Mouse (Mus musculus) stomach, embryonic 14.5 days (tissue): ENCODE results near the gene Hist1h4h. TPM values are rescaled to one million over a fixed set of nuclear protein-coding genes. Genes with fewer than 3 reads are reported as not detected.
A peak's percentile ranks its signal among the peaks of the same experiment; 100 is the strongest.
"Not testable (repeated sequence)": the region's sequence is repeated elsewhere in the genome, so short reads cannot be mapped to it uniquely, and the experiment has no call there.

Experiments used
- ATAC-seq: fragments of 200-750 bp; cut with Nextera tagmentation; 2 replicates; pipeline ENCODE4 v1.8.0; 2017; ENCODE audit warnings: low read depth, moderate TSS enrichment; ENCODE audit not compliant: insufficient number of reproducible peaks, insufficient read depth, low FRiP score
- H3K27ac ChIP-seq: fragments of 300-500 bp; sonication (generic); 2 replicates; pipeline ENCODE4 v1.5.1; 2014; ENCODE audit warnings: mild to moderate bottlenecking, low read length, moderate library complexity, mixed read lengths
- H3K27me3 ChIP-seq: fragments of 300-500 bp; sonication (generic); 2 replicates; pipeline ENCODE4 v1.6.1; 2014; ENCODE audit warnings: low read length, control low read depth, mixed read lengths; ENCODE audit not compliant: control insufficient read depth, insufficient read depth
- H3K36me3 ChIP-seq: fragments of 300-500 bp; sonication (generic); 2 replicates; pipeline ENCODE4 v1.6.1; 2014; ENCODE audit warnings: mild to moderate bottlenecking, control low read depth, low read length, moderate library complexity, mixed read lengths; ENCODE audit not compliant: control insufficient read depth, insufficient read depth
- H3K4me1 ChIP-seq: fragments of 300-500 bp; sonication (generic); 2 replicates; pipeline ENCODE4 v1.6.1; 2014; ENCODE audit warnings: low read length, control low read depth, mixed read lengths; ENCODE audit not compliant: control insufficient read depth, insufficient read depth
- H3K4me2 ChIP-seq: fragments of 300-500 bp; sonication (generic); replicated peaks from 2 replicates; pipeline ENCODE4 v1.6.1; 2014; ENCODE audit warnings: low read depth, low read length, control low read depth
- H3K4me3 ChIP-seq: fragments of 300-500 bp; sonication (generic); 2 replicates; pipeline ENCODE4 v1.5.1; 2014; ENCODE audit warnings: low read depth, low read length, control low read depth
- H3K9ac ChIP-seq: fragments of 300-500 bp; sonication (generic); replicated peaks from 2 replicates; pipeline ENCODE4 v1.6.1; 2014; ENCODE audit warnings: low read depth, mild to moderate bottlenecking, control low read depth, low read length, moderate library complexity, mixed read lengths
- H3K9me3 ChIP-seq: fragments of 300-500 bp; sonication (generic); 2 replicates; pipeline ENCODE4 v1.6.1; 2016; ENCODE audit warnings: low read depth, low read length, control low read depth; ENCODE audit not compliant: control insufficient read depth
- WGBS: fragments of 180-500 bp; shearing (Covaris S2); extraction: QIAGEN DNeasy Blood & Tissue Kit; methylation state at CpG from one replicate; pipeline ENCODE4 v1.1.7; 2014; 5-methylcytosine and 5-hydroxymethylcytosine counted together
- polyA plus RNA-seq: library from polyadenylated mRNA; unstranded; fragments of >200 nt; fragmentation: Nextera tagmentation; extraction: Ambion mirVana; gene quantifications from 2 replicates; pipeline ENCODE4 v1.2.1, GENCODE M21; 2014

Gene Hist1h4h
- polyA plus RNA-seq, 1 experiment from 2014 or later, result 6.7 TPM

GRCm38 (mm10) chr13:23534368-23535131 lies 3.7 kb downstream of the Hist1h4h start:
- Histone ChIP-seq H3K4me2 (peak overlapping the region; percentile 34), H3K4me3 (peak overlapping the region; percentile 42), H3K27me3 (no peaks in the 10 kb centered on the region), H3K9ac (peak overlapping the region; percentile 67), H3K36me3 (no peaks in the 10 kb centered on the region), H3K9me3 (no peaks in the 10 kb centered on the region), H3K27ac (peak overlapping the region; percentile 94), H3K4me1 (peaks cover 6% of the 10 kb centered on the region)
- ATAC-seq, result no peak
- WGBS, result under 1% methylated on average over 15 of the region's 15 CpGs

DNA sequence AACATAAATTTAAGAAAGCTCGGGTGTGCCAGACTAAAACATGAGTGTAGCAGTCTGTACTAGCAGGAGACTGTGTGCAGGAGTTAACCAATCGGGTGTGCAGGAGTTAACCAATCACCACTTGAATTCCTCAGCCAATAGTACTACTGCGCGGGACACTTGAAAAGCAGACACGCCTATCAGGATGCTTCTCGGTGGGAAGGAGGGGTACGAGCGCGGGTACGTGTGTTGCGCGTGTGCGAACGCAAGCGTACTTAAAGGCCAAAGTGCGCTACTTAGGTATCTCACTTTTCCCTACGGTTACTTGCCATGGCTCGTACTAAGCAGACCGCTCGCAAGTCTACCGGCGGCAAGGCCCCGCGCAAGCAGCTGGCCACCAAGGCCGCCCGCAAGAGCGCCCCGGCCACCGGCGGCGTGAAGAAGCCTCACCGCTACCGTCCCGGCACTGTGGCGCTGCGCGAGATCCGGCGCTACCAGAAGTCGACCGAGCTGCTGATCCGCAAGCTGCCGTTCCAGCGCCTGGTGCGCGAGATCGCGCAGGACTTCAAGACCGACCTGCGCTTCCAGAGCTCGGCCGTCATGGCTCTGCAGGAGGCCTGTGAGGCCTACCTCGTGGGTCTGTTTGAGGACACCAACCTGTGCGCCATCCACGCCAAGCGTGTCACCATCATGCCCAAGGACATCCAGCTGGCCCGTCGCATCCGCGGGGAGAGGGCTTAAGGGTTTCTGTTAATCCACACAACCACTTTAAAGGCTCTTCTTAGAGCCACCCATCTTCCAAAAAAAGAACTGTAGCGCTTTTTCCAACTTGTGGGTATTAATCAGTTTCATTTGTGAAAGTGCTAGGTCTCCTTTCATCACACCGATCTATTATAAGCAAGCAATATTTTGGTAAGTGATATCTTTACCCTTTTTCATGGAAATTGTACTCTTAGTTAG lies 4.6 kb downstream of the Hist1h4h start, which contains the start of gene Hist1h3g:
Hist1h3g (plus strand) TSS at position 286 of the 939 bp plus-strand sequence.
- H3K4me2 ChIP-seq, result peak within 1 kb of the TSS; percentile 34
- WGBS, result under 1% methylated on average over 36 of the region's 62 CpGs
- not testable (repeated sequence) for H3K4me1 ChIP-seq, H3K9me3 ChIP-seq, H3K36me3 ChIP-seq, H3K27me3 ChIP-seq
- H3K4me3 ChIP-seq, result peak within 1 kb of the TSS; percentile 42
- H3K9ac ChIP-seq, result peak within 1 kb of the TSS; percentile 67
- ATAC-seq, result peak; percentile 90
- H3K27ac ChIP-seq, result peak within 1 kb of the TSS; percentile 94

DNA sequence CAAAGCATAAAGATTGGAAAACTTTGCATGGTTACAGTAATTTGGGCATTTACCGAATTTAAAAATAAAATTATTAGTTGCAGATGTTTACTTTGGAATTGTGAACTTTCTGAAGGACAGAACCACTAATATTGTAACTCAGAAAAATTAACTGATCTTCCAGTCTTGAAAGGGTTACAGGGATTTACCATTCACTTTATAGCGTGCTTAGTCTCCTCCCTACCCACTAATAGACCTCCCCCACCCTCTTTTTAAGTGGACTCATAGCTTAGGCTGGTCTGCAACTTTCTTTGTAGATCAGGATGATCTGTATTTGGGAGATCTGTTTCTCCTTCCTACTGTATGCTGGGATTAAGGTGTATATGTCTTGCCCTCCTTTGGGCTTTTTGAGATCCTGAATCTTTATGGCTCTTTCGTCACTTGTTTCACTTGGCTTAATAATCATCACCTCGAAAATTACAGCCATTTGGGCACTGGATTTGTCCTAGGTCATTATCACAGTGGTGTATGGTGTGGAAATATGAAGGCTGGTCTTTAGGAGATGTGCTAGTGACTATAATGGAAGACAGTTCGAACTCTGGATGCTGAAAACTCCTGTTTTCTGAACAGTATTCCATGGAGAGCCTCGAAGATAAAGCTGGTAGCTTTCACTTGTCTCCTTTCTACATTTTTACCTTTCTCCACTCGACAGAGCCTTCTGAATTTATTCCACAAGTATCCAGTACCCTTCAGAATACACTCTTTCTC lies 5.4 kb downstream of the Hist1h4h start:
- H3K27ac ChIP-seq, result peak overlapping the region; percentile 94
- H3K27me3 ChIP-seq, result no peaks in the 10 kb centered on the region
- no peaks in the 10 kb centered on the region for H3K36me3 ChIP-seq
- H3K9me3 ChIP-seq, result no peaks in the 10 kb centered on the region
- ATAC-seq, result no peak
- H3K9ac ChIP-seq, result peak overlapping the region; percentile 58
- peak overlapping the region; percentile 34 for H3K4me2 ChIP-seq
- 18% methylated on average over 7 of the region's 7 CpGs for WGBS
- H3K4me1 ChIP-seq, result peaks cover 6% of the 10 kb centered on the region
- peak overlapping the region; percentile 42 for H3K4me3 ChIP-seq

DNA sequence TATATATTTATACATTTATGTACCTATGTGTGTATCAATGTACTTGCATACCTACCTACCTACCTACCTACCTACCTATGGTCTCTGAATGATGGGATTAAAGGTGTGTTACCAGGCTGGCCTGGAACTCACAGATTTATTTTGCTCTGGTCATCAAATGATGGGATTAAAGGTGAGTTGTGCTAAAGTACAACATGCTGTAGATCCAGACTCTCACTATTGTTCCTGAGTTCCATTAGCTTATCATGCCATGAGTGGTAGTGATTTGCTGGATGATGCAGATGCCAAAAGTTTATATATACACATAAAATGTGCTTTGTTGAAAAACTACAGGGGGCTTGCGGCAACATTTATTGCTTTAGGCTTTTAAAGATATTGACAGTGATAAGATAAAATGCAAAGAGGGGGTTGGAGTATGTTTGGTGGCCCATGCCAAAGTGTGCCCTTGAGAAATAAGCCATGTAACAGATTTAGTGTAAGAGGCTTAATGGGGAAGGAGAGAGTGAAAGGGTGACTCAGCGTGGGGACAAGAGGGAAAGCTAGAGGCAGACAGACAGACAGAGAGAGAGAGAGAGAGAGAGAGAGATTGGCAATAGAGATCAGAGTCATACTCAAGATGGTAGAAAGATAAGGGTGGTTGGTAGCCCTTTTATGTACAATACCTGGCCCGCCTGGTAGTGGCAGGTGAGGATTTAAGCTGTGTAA lies 6.3 kb downstream of the Hist1h4h start:
- ATAC-seq, result no peak
- Histone ChIP-seq H3K4me2 (peak overlapping the region; percentile 34), H3K4me3 (peak overlapping the region; percentile 42; the same call in 1 of the 2 replicates), H3K9ac (no peak overlapping the region), H3K36me3 (no peaks in the 10 kb centered on the region), H3K27ac (no peak overlapping the region), H3K9me3 (no peaks in the 10 kb centered on the region), H3K27me3 (no peaks in the 10 kb centered on the region), H3K4me1 (peaks cover 6% of the 10 kb centered on the region)
- 75% methylated on average over 3 of the region's 3 CpGs for WGBS

- Histone ChIP-seq H3K36me3 (no peaks in the 10 kb centered on the region), H3K27ac (no peak overlapping the region), H3K27me3 (no peaks in the 10 kb centered on the region), H3K4me2 (no peak overlapping the region), H3K9me3 (no peaks in the 10 kb centered on the region), H3K4me3 (no peak overlapping the region), H3K4me1 (peaks cover 6% of the 10 kb centered on the region; the same call in 1 of the 2 replicates), H3K9ac (no peak overlapping the region)
- 77% methylated on average over 5 of the region's 5 CpGs for WGBS
- ATAC-seq, result no peak
These were observed 7.4 kb downstream of the Hist1h4h start for GRCm38 (mm10) chr13:23538249-23538648.

- H3K4me2 ChIP-seq, H3K9ac ChIP-seq, H3K9me3 ChIP-seq, H3K4me1 ChIP-seq, H3K36me3 ChIP-seq, ATAC-seq, H3K27ac ChIP-seq, H3K27me3 ChIP-seq, H3K4me3 ChIP-seq: not testable (repeated sequence)
- 79% methylated on average over 1 of the region's 1 CpGs for WGBS
These were observed 9.0 kb downstream of the Hist1h4h start for GRCm38 (mm10) chr13:23539821-23540220.

DNA sequence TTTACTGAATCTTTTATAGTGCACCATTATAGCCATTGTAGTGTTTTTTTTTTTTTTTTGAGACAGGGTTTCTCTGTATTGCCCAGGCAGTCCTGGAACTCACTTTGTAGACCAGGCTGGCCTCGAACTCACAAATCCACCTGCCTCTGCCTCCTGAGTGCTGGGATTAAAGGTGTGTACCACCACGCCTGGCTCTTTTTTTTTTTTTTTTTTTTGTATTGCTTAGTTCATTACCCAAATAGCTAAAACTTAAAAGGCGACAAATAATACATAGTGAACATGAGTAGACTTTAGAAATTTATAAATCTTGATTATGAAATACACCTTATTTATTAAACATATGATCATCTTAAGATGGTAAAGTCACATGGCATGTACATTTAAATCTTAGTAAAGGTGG lies 10.6 kb downstream of the Hist1h4h start:
- Histone ChIP-seq H3K4me1 (peaks cover 6% of the 10 kb centered on the region; the same call in 1 of the 2 replicates), H3K4me3 (no peak overlapping the region), H3K9ac (no peak overlapping the region), H3K9me3 (no peaks in the 10 kb centered on the region), H3K27ac (no peak overlapping the region), H3K27me3 (no peaks in the 10 kb centered on the region), H3K36me3 (no peaks in the 10 kb centered on the region), H3K4me2 (peak overlapping the region; percentile 59; the same call in 1 of the 2 replicates)
- ATAC-seq, result no peak
- WGBS, result 89% methylated on average over 3 of the region's 3 CpGs
